9 mouse cellular contexts compared by ENCODE assay signal in the genomic region with DNA sequence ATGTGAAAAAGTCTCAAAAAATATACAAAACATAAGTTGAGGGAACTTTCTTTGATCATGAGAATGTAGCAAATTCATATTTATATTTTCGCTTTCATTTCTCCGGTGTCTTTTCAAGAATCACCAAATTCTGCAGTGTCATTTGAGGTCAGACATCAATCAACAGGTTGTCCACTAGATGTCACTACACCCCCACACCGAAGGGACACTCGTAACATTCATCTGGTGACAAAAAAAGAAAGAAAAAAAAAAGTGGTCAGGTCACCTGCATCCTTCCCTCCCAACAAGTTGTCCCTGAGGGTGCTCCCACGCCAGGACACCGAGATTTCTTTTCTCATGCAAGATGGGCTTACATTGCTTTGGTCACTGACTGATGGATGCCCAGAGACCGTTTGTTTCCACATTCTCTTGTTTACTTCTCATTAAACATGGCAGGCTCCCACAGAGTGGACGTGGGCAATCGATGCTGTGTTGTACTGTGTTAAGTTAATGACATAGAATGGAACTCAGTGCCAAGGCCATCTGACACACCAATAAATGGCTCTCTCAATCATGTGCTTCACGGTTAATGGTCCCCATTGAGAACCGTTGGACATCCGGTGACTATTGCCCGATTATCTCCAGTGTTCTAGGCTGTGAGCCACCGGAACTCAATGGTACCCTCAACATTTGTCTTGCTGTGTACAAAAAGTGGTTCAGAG.
DNase-seq lines count a peak whose midpoint lies in the region; ATAC-seq and TF ChIP-seq lines count a peak whose summit lies in the region.
"Had no signal": no experiment of that assay in that cellular context is flagged by ENCODE, and none has a peak within 500 bp of the region (broad histone marks: within the 10 kb centered on the region; RNA-seq: fewer than 3 reads in every experiment).

No protein-coding gene starts in this region.

- no peak for TF ChIP-seq EP300 in heart, adult 2 months (IDR thresholded peaks at IDR 0.05; ENCODE audit: insufficient read depth, low read depth, low read length)

- 71% methylated on average over 14 of the region's 14 CpGs for WGBS in heart, adult 2 months
- WGBS in heart, embryonic 12.5 days: 79% methylated on average over 14 of the region's 14 CpGs
- WGBS in kidney, postnatal 0 days: 81% methylated on average over 14 of the region's 14 CpGs

- no peaks in the 10 kb centered on the region for H3K4me1 ChIP-seq in heart, adult 2 months (ENCODE audit: control insufficient read depth, insufficient read depth, low read length)
- H3K4me1 ChIP-seq in heart, embryonic 12.5 days (replicated peaks): peaks cover 8% of the 10 kb centered on the region
- H3K4me1 ChIP-seq in kidney, postnatal 0 days (replicated peaks; ENCODE audit: insufficient read depth, low read length): no peaks in the 10 kb centered on the region

- H3K36me3 ChIP-seq in heart, adult 2 months (ENCODE audit: control insufficient read depth, insufficient read depth, low read length): no peaks in the 10 kb centered on the region
- H3K36me3 ChIP-seq in heart, embryonic 12.5 days: no peaks in the 10 kb centered on the region
- no peaks in the 10 kb centered on the region for H3K36me3 ChIP-seq in kidney, postnatal 0 days (ENCODE audit: insufficient read depth, low read length)
- H3K36me3 ChIP-seq: heart, embryonic 13.5 days had no signal

- no peak overlapping the region for H3K9ac ChIP-seq in heart, adult 2 months (ENCODE audit: low read depth, low read length)
- no peak overlapping the region for H3K9ac ChIP-seq in heart, embryonic 12.5 days
- H3K9ac ChIP-seq in kidney, postnatal 0 days (ENCODE audit: low read depth, low read length): no peak overlapping the region
- H3K9ac ChIP-seq: heart, embryonic 13.5 days had no signal

- H3K27ac ChIP-seq in heart, adult 2 months: no peak overlapping the region
- H3K27ac ChIP-seq in heart, embryonic 12.5 days (ENCODE audit: poor library complexity, severe bottlenecking): no peak overlapping the region
- no peak overlapping the region for H3K27ac ChIP-seq in kidney, postnatal 0 days
- H3K27ac ChIP-seq: heart, embryonic 13.5 days had no signal

- H3K79me2 ChIP-seq in heart, adult 2 months (replicated peaks; ENCODE audit: control insufficient read depth, insufficient read depth, low read length): no peaks in the 10 kb centered on the region

- peak in 1 of 2 experiments; percentile 20 for DNase-seq in heart, adult 2 months
- peak; percentile 55 for DNase-seq in testis, postnatal 10 days (ENCODE audit: low spot score)
- no peak for DNase-seq in testis, postnatal 14 days (ENCODE audit: low spot score)
- DNase-seq in adrenal gland, postnatal 25 days: peak; percentile 23
- peak; percentile 35 for DNase-seq in kidney, postnatal 0 days (ENCODE audit: low spot score)
- DNase-seq in retina, embryonic 14.5 days (ENCODE audit: low spot score): peak; percentile 61
- no peak for DNase-seq in left cerebral cortex, adult 9 months (ENCODE audit: low spot score in 2 of 2)

- intact Hi-C loops in heart, adult 2 months (cut with DNase I): loop anchor here (1.0 kb wide), 2 partner anchors 171 to 331 kb away; no protein-coding TSS in a partner anchor

- no peak for TF ChIP-seq POLR2A in heart, adult 2 months (IDR thresholded peaks at IDR 0.05; ENCODE audit: insufficient read depth, low read depth, low read length)

- no peak overlapping the region for H3K4me2 ChIP-seq in heart, embryonic 12.5 days
- H3K4me2 ChIP-seq in kidney, postnatal 0 days (ENCODE audit: low read length): no peak overlapping the region
- H3K4me2 ChIP-seq: heart, embryonic 13.5 days had no signal

- TF ChIP-seq CTCF in heart, adult 2 months (IDR thresholded peaks at IDR 0.05): peak; percentile 79
- TF ChIP-seq CTCF in kidney, postnatal 0 days (IDR thresholded peaks at IDR 0.05; ENCODE audit: low read depth): peak; percentile 90

- ATAC-seq in heart, embryonic 12.5 days (ENCODE audit: insufficient number of reproducible peaks, low FRiP score): no peak
- ATAC-seq in kidney, postnatal 0 days (replicated peaks; ENCODE audit: low FRiP score, low read depth): no peak

- H3K9me3 ChIP-seq in heart, embryonic 12.5 days (replicated peaks): no peaks in the 10 kb centered on the region
- H3K9me3 ChIP-seq in kidney, postnatal 0 days (replicated peaks; ENCODE audit: low read length): no peaks in the 10 kb centered on the region
- H3K9me3 ChIP-seq: heart, embryonic 13.5 days had no signal

- no peak overlapping the region for H3K4me3 ChIP-seq in heart, adult 2 months
- no peak overlapping the region for H3K4me3 ChIP-seq in heart, embryonic 12.5 days
- no peak overlapping the region for H3K4me3 ChIP-seq in kidney, postnatal 0 days (replicated peaks; ENCODE audit: low read depth, low read length)
- H3K4me3 ChIP-seq: heart, embryonic 13.5 days had no signal

- H3K27me3 ChIP-seq in heart, adult 2 months (ENCODE audit: control insufficient read depth, insufficient read depth, low read length): no peaks in the 10 kb centered on the region
- H3K27me3 ChIP-seq in heart, embryonic 12.5 days (replicated peaks): no peaks in the 10 kb centered on the region
- no peaks in the 10 kb centered on the region for H3K27me3 ChIP-seq in kidney, postnatal 0 days (ENCODE audit: insufficient read depth, low read length)
- H3K27me3 ChIP-seq: heart, embryonic 13.5 days had no signal

Comparison
In these comparisons a context has a peak if more than half of its experiments do, and no peak if none do; other contexts are left out.
1. DNase-seq: peak in testis, postnatal 10 days (single experiment), adrenal gland, postnatal 25 days (single experiment), kidney, postnatal 0 days (single experiment) and retina, embryonic 14.5 days (single experiment); none in testis, postnatal 14 days (single experiment) and left cerebral cortex, adult 9 months (0 of 2).